Mouse (Mus musculus) small intestine, adult 2 months (tissue): Measurements from ENCODE around the gene Blvra.

Source experiments
- CTCF ChIP-seq: fragments of 200-500 bp; IDR thresholded peaks from 2 replicates; pipeline ENCODE4 v1.5.1; 2012; ENCODE audit warnings: low read depth, mild to moderate bottlenecking, control low read depth, inconsistent platforms, low read length, moderate library complexity, mixed read lengths; ENCODE audit not compliant: insufficient replicate concordance, insufficient read length; ENCODE audit errors: extremely low read depth
- POLR2A ChIP-seq: fragments of 200-500 bp; IDR thresholded peaks from 2 replicates; pipeline ENCODE4 v1.6.1; 2012; ENCODE audit warnings: low read depth, mild to moderate bottlenecking, control low read depth, inconsistent platforms, low read length, moderate library complexity

- TF ChIP-seq CTCF (no peak), POLR2A (no peak)
Observed at GRCm38 (mm10) chr2:127092000-127092399, 21.5 kb downstream of the Blvra start.
